Mouse (Mus musculus): ENCODE measurements around the gene Pspn. TPM values are rescaled to one million over a fixed set of nuclear protein-coding genes. Genes with fewer than 3 reads are reported as not detected.

Gene Pspn
- total and polyA plus RNA-seq, 3 experiments = 1.0 TPM; not detected in 2

DNA sequence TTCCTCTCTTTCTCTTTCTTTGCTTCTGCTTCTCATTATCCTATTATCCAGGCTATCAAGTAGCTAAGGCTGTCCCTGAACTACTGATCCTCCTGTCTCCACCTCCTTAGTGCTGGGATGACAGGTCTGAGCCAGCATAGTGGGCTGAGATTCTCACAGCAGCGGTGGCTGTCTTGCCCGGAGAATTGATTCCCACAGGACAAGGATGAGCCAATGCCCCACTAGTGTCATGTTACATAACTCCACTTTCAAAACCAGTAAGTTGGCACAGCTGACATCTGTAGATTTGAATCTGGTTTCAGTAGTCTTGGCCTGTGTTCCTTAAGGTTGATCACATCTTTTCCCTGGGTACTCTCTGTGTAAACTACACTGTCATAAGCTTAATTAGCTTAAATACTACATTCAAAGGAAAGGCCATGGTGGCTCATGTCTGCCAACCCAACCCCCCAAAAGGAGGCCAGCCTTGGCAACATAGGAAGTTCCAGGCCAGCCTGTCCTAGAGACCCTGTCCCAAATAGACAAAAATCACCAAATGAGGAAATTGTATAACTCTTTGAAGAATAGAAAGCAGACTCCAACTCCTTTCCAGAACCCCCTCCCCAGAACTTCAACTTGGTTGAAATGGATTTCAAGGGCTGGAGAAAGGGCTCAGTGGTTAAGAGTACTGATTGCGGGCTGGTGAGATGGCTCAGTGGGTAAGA, 13.6 kb downstream of the Pspn start:
- TF ChIP-seq POLR2AphosphoS5 (IDR thresholded peaks at IDR 0.05; ENCODE audit: borderline replicate concordance, low read depth, low read length) (no peak), MAFK (IDR thresholded peaks at IDR 0.05; ENCODE audit: borderline replicate concordance, low read depth, low read length) (no peak), TAL1 (IDR thresholded peaks at IDR 0.05; ENCODE audit: low read length) (no peak)
- Histone ChIP-seq H3K9ac (ENCODE audit: control insufficient read depth, low read depth, low read length, poor library complexity, severe bottlenecking) (no peak overlapping the region), H3K9me3 (replicated peaks; ENCODE audit: insufficient read depth, low read length) (no peaks in the 10 kb centered on the region), H3K36me3 (ENCODE audit: control insufficient read depth in 1 of 2, insufficient read depth in 2 of 2, low read length in 2 of 2) (peaks cover 0 to 4% of the 10 kb centered on the region in 2 experiments; a peak in 2 of 4 replicates), H3K27ac (ENCODE audit: control insufficient read depth, low read depth, low read length) (no peak overlapping the region), H3K79me2 (ENCODE audit: control insufficient read depth, insufficient read depth, low read length, poor library complexity) (peaks cover 11% of the 10 kb centered on the region), H3K4me3 (ENCODE audit: control insufficient read depth in 1 of 2, insufficient read depth in 1 of 2, low read depth in 2 of 2, low read length in 2 of 2) (no peak overlapping the region), H3K27me3 (ENCODE audit: control insufficient read depth in 1 of 2, insufficient read depth in 2 of 2, low read length in 2 of 2) (no peaks in the 10 kb centered on the region; a peak in 1 of 4 replicates), H3K4me1 (ENCODE audit: control insufficient read depth in 1 of 2, insufficient read depth in 2 of 2, low read length in 2 of 2) (peaks cover 0 to 5% of the 10 kb centered on the region in 2 experiments; a peak in 2 of 4 replicates)
- no peak for DNase-seq (ENCODE audit: low read depth, low spot score)

DNA sequence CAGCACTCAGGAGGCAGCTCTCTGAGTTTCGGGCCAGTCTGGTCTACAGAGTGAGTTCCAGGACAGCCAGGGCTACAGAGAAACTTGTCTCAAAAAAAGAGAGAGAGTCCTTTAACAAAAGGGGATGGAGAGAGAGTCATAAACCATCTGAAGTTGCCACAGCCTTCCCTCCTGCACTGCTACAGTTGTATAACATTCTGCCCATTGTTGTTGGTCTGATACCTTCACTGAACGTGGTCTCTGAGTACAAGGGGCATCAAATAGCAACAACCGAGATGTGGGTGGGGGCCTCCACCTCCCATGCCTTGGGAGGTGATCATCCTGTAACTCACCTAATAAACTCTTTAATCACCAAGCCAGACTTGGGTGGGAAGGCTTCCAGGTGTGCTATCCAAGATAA, 14.2 kb downstream of the Pspn start:
- DNase-seq (ENCODE audit: low read depth, low spot score) = no peak
- TF ChIP-seq MAZ (IDR thresholded peaks at IDR 0.05; ENCODE audit: low read depth, low read length) (no peak), KAT2A (conservative IDR thresholded peaks at IDR 0.05; ENCODE audit: low read depth, low read length) (no peak), POLR2A (IDR thresholded peaks at IDR 0.05; ENCODE audit: control insufficient read depth in 1 of 2, insufficient read depth in 1 of 2, low read depth in 1 of 2, low read length in 2 of 2, poor library complexity in 1 of 2) (no peak), MEF2A (IDR thresholded peaks at IDR 0.05; ENCODE audit: extremely low read depth, insufficient replicate concordance, low read depth, low read length, poor library complexity, severe bottlenecking) (no peak), CHD2 (IDR thresholded peaks at IDR 0.05; ENCODE audit: low read length) (no peak), E2F4 (IDR thresholded peaks at IDR 0.05; ENCODE audit: borderline replicate concordance, low read depth, low read length) (no peak), TCF12 (IDR thresholded peaks at IDR 0.05; ENCODE audit: low read depth, low read length) (no peak), USF2 (IDR thresholded peaks at IDR 0.05; ENCODE audit: borderline replicate concordance in 1 of 2, insufficient read depth in 1 of 2, low read depth in 1 of 2, low read length in 2 of 2) (no peak), ZNF384 (IDR thresholded peaks at IDR 0.05; ENCODE audit: low read depth, low read length) (no peak), CHD1 (IDR thresholded peaks at IDR 0.05; ENCODE audit: low read depth, low read length) (no peak), TAL1 (IDR thresholded peaks at IDR 0.05; ENCODE audit: low read length) (no peak), MXI1 (IDR thresholded peaks at IDR 0.05; ENCODE audit: low read depth, low read length) (no peak), ZMIZ1 (IDR thresholded peaks at IDR 0.05; ENCODE audit: low read depth, low read length) (no peak), ZC3H11A (IDR thresholded peaks at IDR 0.05; ENCODE audit: low read depth, low read length) (no peak), CTCF (IDR thresholded peaks at IDR 0.05 in 2 of 3, conservative IDR thresholded peaks at IDR 0.05 in 1 of 3; ENCODE audit: control insufficient read depth in 1 of 3, insufficient read depth in 1 of 3, low read depth in 2 of 3, low read length in 3 of 3, poor library complexity in 1 of 3, severe bottlenecking in 1 of 3) (no peak), SMC3 (IDR thresholded peaks at IDR 0.05; ENCODE audit: low read depth, low read length) (no peak), NRF1 (IDR thresholded peaks at IDR 0.05; ENCODE audit: insufficient read depth, low read depth, low read length, poor library complexity, severe bottlenecking) (no peak), RAD21 (IDR thresholded peaks at IDR 0.05; ENCODE audit: low read depth, low read length) (no peak), ETS1 (IDR thresholded peaks at IDR 0.05; ENCODE audit: low read depth, low read length) (no peak)
- H3K4me1 ChIP-seq (ENCODE audit: control insufficient read depth in 1 of 2, insufficient read depth in 2 of 2, low read length in 2 of 2) = no peaks in the 10 kb centered on the region
- H3K9ac ChIP-seq (ENCODE audit: control insufficient read depth, low read depth, low read length, poor library complexity, severe bottlenecking) = no peak overlapping the region
- H3K27me3 ChIP-seq (ENCODE audit: control insufficient read depth in 1 of 2, insufficient read depth in 2 of 2, low read length in 2 of 2) = no peaks in the 10 kb centered on the region; a peak in 1 of 4 replicates
- no peak overlapping the region for H3K4me3 ChIP-seq (ENCODE audit: control insufficient read depth in 1 of 2, insufficient read depth in 1 of 2, low read depth in 2 of 2, low read length in 2 of 2)
- H3K9me3 ChIP-seq (replicated peaks; ENCODE audit: insufficient read depth, low read length) = no peaks in the 10 kb centered on the region
- no peaks in the 10 kb centered on the region for H3K36me3 ChIP-seq (ENCODE audit: control insufficient read depth in 1 of 2, insufficient read depth in 2 of 2, low read length in 2 of 2)
- no peak overlapping the region for H3K27ac ChIP-seq (ENCODE audit: control insufficient read depth, low read depth, low read length)
- peaks cover 5% of the 10 kb centered on the region for H3K79me2 ChIP-seq (ENCODE audit: control insufficient read depth, insufficient read depth, low read length, poor library complexity)
